Mouse (Mus musculus) neural tube, embryonic 11.5 days (tissue): ENCODE data around the gene Cars2. TPM values are rescaled to one million over a fixed set of nuclear protein-coding genes. Genes with fewer than 3 reads are reported as not detected.

Experiments used
- ATAC-seq: fragments of 200-750 bp; cut with Nextera tagmentation; 2 replicates; pipeline ENCODE4 v1.8.0; 2017; ENCODE audit warnings: moderate number of reproducible peaks, mild to moderate bottlenecking, moderate TSS enrichment, moderate library complexity; ENCODE audit not compliant: insufficient read depth, low FRiP score, low TSS enrichment
- DNase-seq: peaks from one replicate; pipeline ENCODE4 v3.0.0-alpha.2; 2015; ENCODE audit warnings: low spot score
- H3K27ac ChIP-seq: fragments of 300-500 bp; sonication (generic); 2 replicates; pipeline ENCODE4 v1.5.1; 2014; ENCODE audit warnings: low read depth, mild to moderate bottlenecking, low read length
- H3K27me3 ChIP-seq: fragments of 300-500 bp; sonication (generic); 2 replicates; pipeline ENCODE4 v1.6.1; 2014; ENCODE audit warnings: mild to moderate bottlenecking, low read length, mixed read lengths; ENCODE audit not compliant: control insufficient read depth, insufficient read depth
- H3K36me3 ChIP-seq: fragments of 300-500 bp; sonication (generic); 2 replicates; pipeline ENCODE4 v1.6.1; 2014; ENCODE audit warnings: mild to moderate bottlenecking, low read length, moderate library complexity, mixed read lengths; ENCODE audit not compliant: control insufficient read depth, insufficient read depth
- H3K4me1 ChIP-seq: fragments of 300-500 bp; sonication (generic); 2 replicates; pipeline ENCODE4 v1.6.1; 2014; ENCODE audit warnings: low read length, mixed read lengths; ENCODE audit not compliant: control insufficient read depth, insufficient read depth
- H3K4me2 ChIP-seq: fragments of 300-500 bp; sonication (generic); 2 replicates; pipeline ENCODE4 v1.6.1; 2014; ENCODE audit warnings: low read depth, mild to moderate bottlenecking, moderate library complexity
- H3K4me3 ChIP-seq: fragments of 300-500 bp; sonication (generic); 2 replicates; pipeline ENCODE4 v1.5.1; 2014; ENCODE audit warnings: low read depth, low read length
- H3K9ac ChIP-seq: fragments of 300-500 bp; sonication (generic); 2 replicates; pipeline ENCODE4 v1.6.1; 2014; ENCODE audit warnings: mild to moderate bottlenecking, low read length
- H3K9me3 ChIP-seq: fragments of 300-500 bp; sonication (generic); 2 replicates; pipeline ENCODE4 v1.6.1; 2016; ENCODE audit warnings: low read length; ENCODE audit not compliant: control insufficient read depth
- WGBS: fragments of 180-500 bp; shearing (Covaris S2); extraction: QIAGEN DNeasy Blood & Tissue Kit; methylation state at CpG from one replicate; pipeline ENCODE4 v1.1.7; 2014; 5-methylcytosine and 5-hydroxymethylcytosine counted together
- polyA plus RNA-seq: library from polyadenylated mRNA; unstranded; fragments of >200 nt; fragmentation: Nextera tagmentation; extraction: Ambion mirVana; gene quantifications from 2 replicates; pipeline ENCODE4 v1.2.1, GENCODE M21; 2014

The Cars2 gene
- polyA plus RNA-seq, 1 experiment from 2014 or later: 19.1 TPM

- ATAC-seq (no peak), DNase-seq (no peak)
- Histone ChIP-seq H3K27ac (no peak overlapping the region), H3K27me3 (no peaks in the 10 kb centered on the region), H3K9ac (no peak overlapping the region), H3K4me1 (no peaks in the 10 kb centered on the region), H3K4me3 (no peak overlapping the region), H3K4me2 (no peak overlapping the region), H3K36me3 (no peaks in the 10 kb centered on the region), H3K9me3 (no peaks in the 10 kb centered on the region)
- 83% methylated on average over 18 of the region's 18 CpGs for WGBS
Observed at GRCm38 (mm10) chr8:11530155-11530770, 20.3 kb downstream of the Cars2 start.

DNA sequence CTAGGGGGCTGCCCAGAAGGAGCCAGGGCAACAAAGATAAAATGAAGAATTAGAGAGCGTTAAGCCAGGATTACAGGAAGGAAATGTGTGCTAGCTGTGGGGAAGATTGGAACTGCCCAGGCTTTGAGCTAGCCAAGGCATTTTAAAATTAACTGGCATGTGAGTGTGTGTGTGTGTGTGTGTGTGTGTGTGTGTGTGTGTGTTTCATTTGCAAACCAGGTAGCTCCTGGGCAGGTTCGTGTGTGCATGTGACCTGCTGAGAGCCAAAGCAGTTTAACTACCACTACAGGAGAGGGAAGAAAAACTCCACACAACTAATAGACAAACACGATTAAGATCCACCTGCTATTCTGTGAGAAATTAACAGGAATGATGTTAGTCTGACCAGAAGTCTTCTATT, 27.3 kb downstream of the Cars2 start:
- Histone ChIP-seq H3K9ac (no peak overlapping the region), H3K4me3 (no peak overlapping the region), H3K27me3 (no peaks in the 10 kb centered on the region), H3K27ac (no peak overlapping the region), H3K4me2 (no peak overlapping the region), H3K9me3 (no peaks in the 10 kb centered on the region), H3K36me3 (0 out of 2 replicates have a peak, but pooled peaks cover 2% of the 10 kb centered on the region), H3K4me1 (no peaks in the 10 kb centered on the region)
- ATAC-seq (no peak), DNase-seq (no peak)
- 77% methylated on average over 3 of the region's 3 CpGs for WGBS

- Histone ChIP-seq H3K9ac (no peak overlapping the region), H3K27me3 (no peaks in the 10 kb centered on the region), H3K4me2 (no peak overlapping the region), H3K36me3 (peaks cover 10% of the 10 kb centered on the region; the same call in 1 of the 2 replicates), H3K9me3 (no peaks in the 10 kb centered on the region), H3K4me3 (no peak overlapping the region), H3K4me1 (no peaks in the 10 kb centered on the region), H3K27ac (no peak overlapping the region)
- DNase-seq (no peak), ATAC-seq (no peak)
- WGBS: 95% methylated on average over 11 of the region's 11 CpGs
Observed at GRCm38 (mm10) chr8:11518676-11519075, 31.9 kb downstream of the Cars2 start.

DNA sequence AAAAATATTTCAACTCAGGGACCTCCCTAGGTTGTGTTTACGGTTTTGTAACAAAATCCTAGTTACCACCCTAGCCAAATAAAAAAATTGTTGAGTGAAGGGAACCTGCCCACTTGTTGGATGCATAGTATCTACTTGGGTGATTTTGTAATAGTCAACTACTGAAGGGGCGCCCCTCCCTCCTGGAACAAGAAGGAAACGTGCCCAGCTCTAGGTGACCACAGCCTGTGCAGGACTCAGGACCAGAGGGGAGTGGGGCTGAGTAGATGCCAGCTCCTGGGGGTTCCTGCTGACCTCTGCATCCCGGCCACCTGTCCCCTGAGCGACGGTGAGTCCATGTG, 32.6 kb downstream of the Cars2 start:
- WGBS: 96% methylated on average over 6 of the region's 6 CpGs
- Histone ChIP-seq H3K4me2 (no peak overlapping the region), H3K27me3 (no peaks in the 10 kb centered on the region), H3K36me3 (peaks cover 10% of the 10 kb centered on the region; the same call in 1 of the 2 replicates), H3K4me1 (no peaks in the 10 kb centered on the region), H3K9me3 (no peaks in the 10 kb centered on the region), H3K4me3 (no peak overlapping the region), H3K27ac (no peak overlapping the region), H3K9ac (no peak overlapping the region)
- ATAC-seq: no peak
- DNase-seq: no peak

DNA sequence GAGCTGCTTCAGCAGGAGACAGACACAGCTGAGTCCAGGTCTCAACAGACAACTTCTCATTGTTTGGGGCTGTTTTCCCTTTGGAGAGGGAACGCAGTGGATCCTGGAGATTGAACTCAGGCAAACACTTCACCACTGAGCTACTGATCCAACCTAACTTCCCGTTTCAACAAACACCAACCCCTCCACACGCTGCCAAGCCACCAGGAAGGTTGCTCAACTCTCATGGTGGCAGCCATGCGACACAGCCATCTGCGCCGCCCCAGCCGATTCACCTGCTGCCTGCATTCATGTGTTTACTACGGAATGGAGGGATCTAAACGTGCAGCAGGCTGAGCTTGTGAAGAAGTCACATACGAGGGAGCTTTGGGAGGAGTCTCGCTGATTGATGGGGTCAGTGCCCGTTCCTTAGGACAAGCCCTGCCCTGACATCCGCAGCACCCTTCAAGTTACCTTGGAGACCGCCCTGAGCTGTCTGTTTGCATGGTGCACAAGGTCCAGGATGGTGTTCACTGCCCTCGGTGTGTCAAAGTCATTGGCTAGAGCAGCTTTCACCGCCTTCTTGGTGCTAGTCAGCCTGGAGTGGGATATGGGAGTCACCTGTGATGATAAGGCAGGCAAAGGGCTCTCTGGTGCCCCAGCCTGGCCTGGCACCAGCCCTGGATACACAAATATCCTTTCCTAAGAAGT, 33.1 kb downstream of the Cars2 start:
- Histone ChIP-seq H3K36me3 (peaks cover 12% of the 10 kb centered on the region; the same call in 1 of the 2 replicates), H3K27me3 (no peaks in the 10 kb centered on the region), H3K9ac (no peak overlapping the region), H3K4me3 (no peak overlapping the region), H3K4me2 (no peak overlapping the region), H3K27ac (no peak overlapping the region), H3K9me3 (no peaks in the 10 kb centered on the region), H3K4me1 (no peaks in the 10 kb centered on the region)
- DNase-seq (no peak), ATAC-seq (no peak)
- 88% methylated on average over 16 of the region's 16 CpGs for WGBS

GRCm38 (mm10) chr8:11516292-11516691, 34.3 kb downstream of the Cars2 start:
- H3K9ac ChIP-seq: no peak overlapping the region
- DNase-seq: no peak
- WGBS: 96% methylated on average over 9 of the region's 9 CpGs
- H3K9me3 ChIP-seq: no peaks in the 10 kb centered on the region
- peaks cover 17% of the 10 kb centered on the region for H3K36me3 ChIP-seq
- no peaks in the 10 kb centered on the region for H3K27me3 ChIP-seq
- no peak for ATAC-seq
- H3K4me1 ChIP-seq: no peaks in the 10 kb centered on the region
- H3K4me2 ChIP-seq: no peak overlapping the region
- H3K27ac ChIP-seq: no peak overlapping the region
- no peak overlapping the region for H3K4me3 ChIP-seq

DNA sequence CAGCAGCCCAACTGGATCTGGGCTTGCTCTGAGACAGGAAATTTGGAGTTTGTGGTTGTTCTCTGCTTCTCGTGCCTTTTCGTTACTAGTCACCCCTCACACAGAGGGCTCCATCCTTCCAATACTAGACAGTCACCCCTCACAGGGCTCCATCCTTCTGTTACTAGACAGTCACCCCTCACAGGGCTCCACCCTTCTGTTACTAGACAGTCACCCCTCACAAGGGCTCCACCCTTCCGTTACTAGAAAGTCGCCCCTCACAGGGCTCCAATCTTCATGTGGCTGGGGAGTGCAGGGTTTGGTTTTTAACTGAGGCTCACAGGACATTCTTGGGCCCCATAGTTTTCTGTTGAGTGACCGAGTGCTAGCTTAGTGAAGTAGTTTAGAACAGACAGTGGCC, 37.3 kb downstream of the Cars2 start:
- no peaks in the 10 kb centered on the region for H3K27me3 ChIP-seq
- H3K27ac ChIP-seq: no peak overlapping the region
- ATAC-seq (no peak), DNase-seq (no peak)
- no peak overlapping the region for H3K9ac ChIP-seq
- H3K36me3 ChIP-seq: peaks cover 26% of the 10 kb centered on the region
- H3K9me3 ChIP-seq: no peaks in the 10 kb centered on the region
- 89% methylated on average over 5 of the region's 5 CpGs for WGBS
- no peaks in the 10 kb centered on the region for H3K4me1 ChIP-seq
- H3K4me3 ChIP-seq: no peak overlapping the region
- H3K4me2 ChIP-seq: no peak overlapping the region

DNA sequence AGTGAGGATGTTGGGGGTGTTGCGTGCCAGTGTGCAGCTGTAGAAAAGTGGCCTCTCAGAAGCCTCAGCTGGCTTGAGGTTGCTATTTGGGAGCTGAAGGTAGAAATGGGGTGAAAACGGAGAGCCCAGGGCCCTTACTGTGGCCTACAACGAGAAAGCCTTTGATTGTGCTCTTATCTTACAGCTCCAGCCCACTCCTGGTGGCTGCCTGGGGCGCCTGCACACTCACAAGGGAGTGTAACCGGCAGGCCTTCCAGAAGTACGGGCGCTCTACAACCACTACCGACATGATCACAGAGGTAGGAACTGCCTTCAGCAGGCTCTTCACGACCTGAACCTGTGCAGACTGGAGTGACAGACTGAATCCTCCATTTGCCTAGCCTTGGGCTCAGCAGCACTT, 37.9 kb downstream of the Cars2 start:
- H3K9ac ChIP-seq: no peak overlapping the region
- ATAC-seq (no peak), DNase-seq (no peak)
- 89% methylated on average over 9 of the region's 9 CpGs for WGBS
- no peaks in the 10 kb centered on the region for H3K4me1 ChIP-seq
- H3K27ac ChIP-seq: no peak overlapping the region
- no peak overlapping the region for H3K4me3 ChIP-seq
- H3K4me2 ChIP-seq: no peak overlapping the region
- peaks cover 26% of the 10 kb centered on the region for H3K36me3 ChIP-seq
- no peaks in the 10 kb centered on the region for H3K9me3 ChIP-seq
- no peaks in the 10 kb centered on the region for H3K27me3 ChIP-seq

DNA sequence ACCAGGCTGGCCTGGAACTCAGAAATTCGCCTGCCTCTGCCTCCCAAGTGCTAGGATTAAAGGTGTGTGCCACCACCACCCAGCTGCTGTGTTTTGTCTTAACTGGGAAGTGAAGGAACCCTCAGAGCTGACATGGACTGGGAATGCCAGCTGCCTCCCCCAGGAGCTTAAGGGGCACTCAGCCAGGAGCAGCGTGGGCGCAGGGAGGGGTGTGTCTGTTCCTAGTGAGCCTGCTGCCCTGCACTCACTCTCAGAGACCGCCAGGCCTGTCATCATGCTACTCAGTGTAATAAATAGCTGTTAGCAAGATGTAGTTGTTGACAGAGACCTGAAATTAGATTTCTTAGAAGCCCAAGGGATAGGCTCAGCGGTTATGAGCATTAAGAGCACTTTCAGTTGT, 39.6 kb downstream of the Cars2 start:
- Histone ChIP-seq H3K4me3 (no peak overlapping the region), H3K27ac (no peak overlapping the region), H3K27me3 (no peaks in the 10 kb centered on the region), H3K9ac (no peak overlapping the region), H3K4me1 (no peaks in the 10 kb centered on the region), H3K9me3 (no peaks in the 10 kb centered on the region), H3K36me3 (peaks cover 23% of the 10 kb centered on the region), H3K4me2 (no peak overlapping the region)
- DNase-seq: no peak
- ATAC-seq: no peak
- WGBS: 93% methylated on average over 5 of the region's 5 CpGs
